Mouse (Mus musculus) thymus, postnatal 10 days (tissue): ENCODE results near the gene Lep.

Source experiments
- DNase-seq, 2 experiments: peaks; one replicate each; pipeline ENCODE4 v3.0.0; 2021; ENCODE audit warnings: low spot score in 2 of 2

The Lep gene

DNA sequence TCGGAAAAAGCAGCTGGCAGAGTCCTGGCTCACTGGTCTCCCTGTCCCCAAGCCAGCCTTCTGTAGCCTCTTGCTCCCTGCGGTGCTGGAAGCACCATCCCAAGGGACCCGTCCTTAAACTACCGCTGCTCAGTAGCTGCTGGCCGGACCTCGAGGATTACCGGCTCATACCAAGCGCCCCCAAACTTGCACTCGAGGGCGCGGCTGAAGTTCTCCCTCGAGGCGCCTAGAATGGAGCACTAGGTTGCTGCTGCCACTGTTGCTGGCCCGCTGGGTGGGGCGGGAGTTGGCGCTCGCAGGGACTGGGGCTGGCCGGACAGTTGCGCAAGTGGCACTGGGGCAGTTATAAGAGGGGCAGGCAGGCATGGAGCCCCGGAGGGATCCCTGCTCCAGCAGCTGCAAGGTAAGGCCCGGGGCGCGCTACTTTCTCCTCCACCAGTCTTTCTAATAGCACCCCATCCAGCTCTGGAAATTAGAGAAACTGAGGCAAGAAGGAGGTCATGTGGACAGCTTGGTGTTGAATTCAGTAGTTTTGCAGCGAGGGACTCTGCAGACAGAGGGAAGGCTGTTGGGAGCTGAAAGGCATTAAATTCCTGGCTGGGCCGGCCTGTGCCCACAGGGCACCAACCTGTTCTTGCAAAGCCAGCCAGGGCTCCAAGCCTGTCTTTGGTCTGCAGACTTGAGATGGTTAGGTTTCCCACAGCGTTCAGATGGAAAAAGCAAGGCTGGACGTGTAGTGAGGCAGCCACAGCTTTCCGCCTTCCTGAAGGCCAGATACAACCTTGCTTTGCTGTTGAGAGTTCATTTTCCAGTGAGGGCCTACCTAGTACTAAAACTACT lies at the start of gene Lep:
Gene Lep (plus strand): TSS at position 375 of the 840 bp plus-strand sequence.
- DNase-seq: no peak

DNA sequence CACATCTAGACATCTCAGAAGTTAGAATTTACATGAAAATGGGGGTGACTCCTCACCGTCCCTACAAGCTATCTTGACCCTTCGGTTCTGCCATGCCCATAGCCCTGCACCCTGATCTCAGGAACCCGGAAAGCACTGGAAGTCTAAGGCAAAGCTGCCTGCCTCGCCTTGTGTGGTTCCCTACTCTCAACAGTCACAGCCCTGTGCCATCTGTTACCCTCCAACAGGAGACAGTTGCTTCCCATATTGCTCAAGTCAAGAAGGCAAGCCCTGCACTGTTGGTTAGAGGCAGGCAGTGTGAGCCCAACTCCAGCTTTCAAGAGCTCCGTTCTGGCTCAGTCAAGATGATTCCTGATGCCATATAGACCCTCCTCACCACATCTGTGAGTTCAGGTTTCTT lies 48.4 kb upstream of the Lep start:
- DNase-seq: no peak

DNA sequence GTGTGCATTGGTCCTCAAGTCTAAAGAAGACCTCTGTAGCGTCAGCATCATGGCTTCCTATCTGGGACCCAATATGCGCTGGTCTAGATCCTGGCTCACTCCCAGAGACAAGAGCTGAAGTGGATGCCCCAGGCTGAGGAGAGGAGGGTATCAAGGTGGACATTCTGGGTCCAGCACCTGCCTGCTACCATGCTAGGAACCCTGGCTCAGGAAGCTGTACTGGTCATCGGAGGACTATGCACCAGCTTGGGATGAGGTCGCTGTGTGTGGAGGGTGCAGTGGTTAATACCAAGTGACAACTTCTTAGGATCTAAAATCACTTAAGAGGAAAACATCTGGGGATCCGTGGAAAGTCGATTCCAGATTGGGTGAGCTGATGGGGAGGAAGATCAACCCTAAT lies 46.8 kb upstream of the Lep start:
- no peak for DNase-seq

DNA sequence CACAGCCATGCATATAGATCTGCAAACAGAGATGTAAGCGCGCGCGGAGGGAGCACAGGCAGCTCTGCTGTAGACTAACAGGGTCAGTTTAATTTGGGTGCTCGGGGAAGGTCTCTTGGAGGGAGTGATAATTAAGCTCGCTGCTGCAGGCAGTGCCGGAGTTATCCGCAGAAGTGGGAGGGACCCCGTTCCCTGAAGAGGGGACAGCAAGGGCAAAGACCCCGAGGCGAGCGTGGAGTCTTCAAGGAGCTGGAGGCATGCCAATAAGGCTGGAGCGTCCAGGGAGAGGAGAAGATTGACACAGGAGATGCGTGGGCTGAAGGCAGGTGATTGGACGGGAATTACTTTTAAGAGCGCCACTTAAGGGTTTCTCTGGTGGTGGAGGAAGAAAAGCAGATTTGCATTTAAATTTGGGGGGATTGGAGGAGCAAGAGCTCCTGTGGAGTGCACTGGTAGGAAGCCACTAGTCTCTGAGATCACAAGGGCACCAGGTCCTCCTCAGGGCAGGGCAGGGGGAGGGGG lies 43.1 kb upstream of the Lep start:
- no peak for DNase-seq

DNA sequence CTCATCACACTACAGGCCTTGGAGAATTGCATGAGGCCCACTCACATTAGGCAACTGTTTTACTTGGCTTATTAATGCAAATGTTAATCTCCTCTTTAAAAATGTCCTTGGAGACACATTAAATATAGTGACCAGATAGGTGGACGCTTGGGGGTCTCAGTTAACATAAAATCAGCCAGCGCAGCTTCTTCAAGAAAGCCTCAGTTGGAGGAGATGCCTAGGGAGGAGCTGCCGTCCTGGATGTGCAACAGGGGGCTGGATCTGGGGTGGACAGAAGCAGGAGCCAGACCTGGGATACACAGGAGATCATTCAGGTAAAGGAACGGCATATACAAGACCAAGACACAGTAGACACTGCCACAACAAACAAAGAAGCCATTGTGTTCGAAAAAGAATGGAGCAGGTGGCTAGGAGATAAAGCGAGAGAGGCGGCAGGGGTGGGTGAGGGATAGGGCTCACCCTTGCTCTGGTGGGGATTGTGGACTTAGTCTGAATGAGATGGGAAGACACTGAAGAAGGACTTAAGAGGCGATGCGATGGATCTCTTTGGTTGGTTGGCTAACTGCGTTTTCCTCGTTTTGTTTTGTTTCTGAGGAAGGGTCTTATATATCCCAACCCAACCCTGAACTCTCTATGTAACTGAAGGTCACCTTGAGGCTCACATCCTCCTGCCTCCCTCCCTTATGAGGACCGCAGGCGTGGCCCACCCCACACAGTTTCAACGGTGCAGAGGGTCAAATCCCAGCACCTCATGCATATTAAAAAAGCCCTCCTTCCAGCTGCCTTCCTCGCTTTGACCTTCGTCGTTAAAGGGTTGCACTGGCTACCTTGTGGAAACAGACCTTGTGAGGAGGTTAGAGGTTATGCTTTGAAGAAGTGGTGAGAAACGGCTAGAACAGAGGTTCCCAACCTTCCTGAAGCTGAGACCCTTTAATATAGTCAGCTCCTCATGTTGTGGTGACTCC lies 40.0 kb upstream of the Lep start:
- no peak for DNase-seq

DNA sequence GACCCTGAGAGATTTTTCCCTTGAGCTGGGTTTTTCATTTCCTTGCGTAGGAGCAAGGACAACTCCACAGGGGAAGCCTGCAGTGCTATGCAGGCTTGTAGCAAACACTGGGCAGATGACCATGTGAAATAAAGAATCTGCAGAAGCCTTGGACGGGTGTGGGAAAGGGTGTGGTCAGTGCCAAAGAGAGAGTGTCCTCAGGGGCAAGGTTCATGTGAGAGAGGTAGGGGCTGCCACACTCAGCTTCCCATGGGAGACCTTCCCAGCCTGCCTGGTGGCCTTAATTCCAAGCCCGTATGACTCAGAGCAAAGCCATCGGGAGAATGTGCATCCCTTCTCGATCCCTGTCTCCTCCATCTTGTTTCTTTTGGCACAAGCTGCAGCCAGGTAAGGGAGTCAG lies 39.1 kb upstream of the Lep start:
- no peak for DNase-seq

DNA sequence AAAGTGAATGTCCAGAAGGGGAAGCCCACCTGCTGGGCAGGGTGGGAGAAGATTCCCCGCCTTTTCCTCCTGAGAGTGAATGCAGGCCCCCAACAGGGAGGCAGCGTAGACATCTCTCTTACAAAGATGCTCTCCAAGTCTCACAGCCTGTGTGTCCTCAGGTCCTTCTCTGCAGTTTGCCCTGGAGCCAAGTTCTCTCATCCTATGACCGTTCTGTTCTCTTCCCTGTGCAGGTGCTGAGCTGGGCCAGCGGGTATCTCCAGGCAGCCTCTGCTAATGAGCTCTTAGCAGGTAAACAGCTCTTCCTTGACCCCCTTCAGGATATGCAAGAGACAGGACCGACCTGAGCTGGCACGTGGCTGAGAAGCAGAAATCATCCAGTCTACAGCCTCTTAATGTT lies 38.5 kb upstream of the Lep start:
- DNase-seq: no peak

DNA sequence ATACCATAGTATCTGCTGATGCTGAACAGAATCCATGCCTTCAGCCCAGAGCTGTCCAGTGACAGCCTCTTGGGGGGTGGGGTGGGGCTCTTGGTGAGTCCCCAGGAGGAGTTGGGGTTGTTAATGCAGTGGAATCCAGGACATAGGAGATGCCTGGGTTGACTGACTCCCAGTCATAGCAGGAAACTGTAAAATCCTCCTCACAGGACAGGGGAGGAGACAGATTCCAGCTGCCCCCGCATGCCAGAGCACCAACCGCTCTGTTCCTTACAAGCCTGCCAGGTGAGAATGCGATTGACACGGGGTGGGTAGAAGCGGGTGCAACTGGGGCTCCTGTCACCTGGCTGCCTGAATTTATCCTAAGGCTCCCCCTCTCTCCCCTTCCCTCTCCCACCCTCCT lies 37.9 kb upstream of the Lep start:
- no peak for DNase-seq

DNA sequence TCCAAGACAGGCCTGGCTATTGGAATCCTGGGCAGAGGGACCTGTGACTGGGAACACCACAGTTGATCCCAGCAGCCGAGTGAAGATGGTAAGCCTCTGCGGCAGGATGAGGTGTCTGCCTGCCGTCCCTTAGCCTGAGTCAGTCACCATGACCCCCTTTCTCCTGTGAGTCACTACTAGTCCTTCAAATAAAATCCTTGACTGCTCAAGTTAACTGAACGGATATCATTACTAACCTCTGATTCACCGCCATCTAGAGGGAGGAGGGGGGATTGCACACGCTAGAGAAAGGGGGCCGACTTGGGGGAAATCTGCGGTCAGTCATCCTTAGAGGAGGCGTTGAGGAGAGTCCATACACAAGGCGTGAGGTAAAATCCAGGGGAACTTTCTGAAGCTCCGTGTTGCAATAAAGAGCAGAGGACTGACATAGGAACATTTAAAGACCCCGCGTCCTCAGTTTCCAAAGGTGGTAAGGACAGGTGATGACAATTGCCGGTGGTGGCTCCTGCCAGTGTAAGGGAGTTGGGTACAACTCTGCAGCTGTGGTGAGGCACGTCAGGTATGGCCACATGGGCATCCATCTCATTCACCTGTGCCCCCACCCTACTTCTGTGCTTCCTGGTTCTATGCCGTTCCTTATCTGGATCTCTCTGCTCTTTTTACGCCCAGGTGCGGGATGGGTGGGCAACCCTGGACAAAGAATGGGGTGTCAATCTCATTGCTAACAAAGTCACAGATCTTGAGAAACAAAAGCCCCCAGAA lies 36.6 kb upstream of the Lep start:
- DNase-seq: peak in 1 of 2 experiments; percentile 58

DNA sequence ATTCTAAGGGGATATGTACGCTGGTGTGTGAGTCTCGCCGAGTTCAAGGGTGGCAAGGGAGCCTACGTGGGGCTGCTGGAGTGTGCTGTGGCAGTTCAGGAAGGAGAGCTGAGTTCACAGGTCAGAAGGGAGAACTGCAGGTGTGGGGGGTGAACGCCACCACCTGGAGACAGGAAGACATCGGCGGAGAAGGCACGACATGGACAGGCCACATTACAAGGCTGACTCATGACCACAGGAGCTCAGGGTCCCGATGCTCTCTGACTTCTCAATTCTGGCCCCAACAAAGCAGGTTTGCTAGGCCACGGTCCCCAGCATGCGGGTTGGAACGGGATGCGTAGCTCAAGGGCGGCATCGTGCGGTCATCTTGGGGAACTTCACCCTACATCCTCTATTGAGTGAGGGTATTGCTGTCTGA lies 36.0 kb upstream of the Lep start:
- peak; percentile 14 to 62 for DNase-seq

DNA sequence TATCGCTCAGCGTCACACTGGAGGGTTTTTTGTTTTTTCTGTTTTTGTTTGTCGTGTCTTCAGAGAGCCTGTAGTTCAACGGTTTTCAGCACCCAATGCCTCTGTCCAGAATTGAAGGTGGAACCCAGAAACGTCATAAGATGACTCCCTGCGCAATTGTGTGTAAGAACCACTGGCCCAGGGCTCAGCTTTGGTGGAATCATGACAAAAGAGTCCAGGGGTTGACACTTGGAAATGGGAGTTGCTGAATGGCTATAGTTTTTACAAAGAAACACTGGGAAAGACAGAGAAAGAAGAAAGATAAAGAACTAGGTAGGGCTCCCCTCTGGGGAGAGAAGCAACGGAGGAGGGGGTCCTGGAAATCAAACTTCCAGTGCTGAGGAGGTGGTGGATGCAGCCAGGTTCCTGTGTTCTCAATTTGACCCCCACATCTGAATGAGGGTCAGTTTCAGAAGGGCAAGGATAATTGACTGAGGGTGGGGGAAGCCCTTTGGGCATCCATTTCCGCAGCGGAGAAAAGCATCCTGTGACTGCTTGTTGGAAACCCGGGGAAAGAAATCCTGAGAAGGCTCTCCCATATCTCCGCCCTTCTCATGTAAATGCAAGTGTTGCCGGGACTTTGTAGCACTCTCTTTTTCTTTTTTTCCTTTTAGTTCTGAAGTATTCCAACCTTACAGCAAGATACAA lies 34.1 kb upstream of the Lep start:
- no peak for DNase-seq

DNA sequence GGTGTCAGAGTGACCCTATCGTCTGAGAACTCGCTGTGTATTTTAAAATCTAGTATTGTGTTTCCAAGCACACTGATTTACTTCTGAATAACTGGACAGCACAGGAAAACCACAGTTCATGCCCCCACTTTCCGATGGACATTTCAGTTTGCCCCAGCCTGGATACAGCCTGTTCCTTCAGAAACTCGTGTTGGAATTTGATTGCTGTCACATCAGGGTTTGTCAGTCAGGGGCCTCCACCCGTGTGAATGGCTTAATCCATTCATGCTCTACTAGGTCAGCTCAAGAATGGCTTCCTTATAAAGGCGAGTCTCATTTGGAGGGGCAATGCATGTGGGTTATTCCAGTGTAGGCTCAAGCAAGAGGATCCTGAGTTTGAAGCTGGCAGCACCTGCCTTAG lies 33.3 kb upstream of the Lep start:
- no peak for DNase-seq

DNA sequence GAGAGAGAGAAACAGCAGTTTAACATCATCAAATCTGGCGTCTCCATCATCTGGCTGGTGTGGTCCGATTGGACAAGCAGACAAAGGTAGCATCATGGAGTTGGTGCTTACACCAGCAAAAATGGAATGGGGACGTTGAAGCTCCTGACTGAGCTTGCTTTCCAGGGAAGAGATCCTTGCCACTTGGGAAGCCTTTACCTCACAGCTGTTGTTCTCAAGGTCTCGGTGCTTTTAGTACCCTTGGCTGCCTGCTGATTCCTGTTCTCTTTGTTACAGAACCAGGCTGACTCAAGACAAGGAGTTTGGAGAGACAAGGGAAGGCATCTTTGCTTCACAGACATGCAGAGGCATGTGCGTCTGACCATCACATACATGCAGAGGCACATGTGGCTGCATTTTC lies 31.9 kb upstream of the Lep start:
- no peak for DNase-seq

DNA sequence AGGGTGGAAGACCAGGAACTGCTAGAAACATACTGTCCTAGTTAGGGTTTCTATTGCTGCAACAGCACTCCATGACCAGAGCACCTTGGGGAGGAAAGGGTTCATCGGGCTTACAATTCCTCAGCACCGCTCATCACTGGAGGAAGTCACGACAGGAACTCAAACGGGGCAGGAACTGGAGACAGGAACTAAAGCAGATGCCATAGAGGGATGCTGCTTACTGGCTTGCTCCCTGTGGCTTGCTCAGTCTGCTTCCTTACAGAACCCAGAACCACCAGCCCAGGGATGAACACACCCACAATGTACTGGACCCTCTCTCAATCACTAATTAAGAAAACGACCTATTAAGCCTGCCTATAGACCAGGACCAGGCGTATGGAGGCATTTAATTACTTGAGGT lies 30.5 kb upstream of the Lep start:
- no peak for DNase-seq

DNA sequence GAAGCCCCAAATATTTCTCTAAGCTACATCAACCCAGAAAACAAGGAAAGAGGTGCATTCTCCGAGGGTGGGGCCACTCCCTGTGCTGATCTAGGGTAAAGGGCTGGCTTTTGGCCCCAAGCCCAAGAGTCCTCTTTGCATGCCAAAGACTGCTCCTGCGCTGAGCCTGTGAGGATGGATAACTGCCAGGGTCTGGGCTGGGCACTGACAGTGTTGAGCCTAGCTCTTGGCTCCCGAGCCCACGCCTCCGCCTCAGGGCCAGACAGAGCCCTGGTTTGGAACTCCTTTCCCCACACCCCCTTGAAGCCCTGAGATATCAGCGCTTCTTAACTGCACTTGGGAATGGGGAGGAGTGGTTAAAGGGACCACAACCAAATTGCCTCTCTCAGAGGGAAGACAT lies 28.8 kb upstream of the Lep start:
- DNase-seq: no peak

DNA sequence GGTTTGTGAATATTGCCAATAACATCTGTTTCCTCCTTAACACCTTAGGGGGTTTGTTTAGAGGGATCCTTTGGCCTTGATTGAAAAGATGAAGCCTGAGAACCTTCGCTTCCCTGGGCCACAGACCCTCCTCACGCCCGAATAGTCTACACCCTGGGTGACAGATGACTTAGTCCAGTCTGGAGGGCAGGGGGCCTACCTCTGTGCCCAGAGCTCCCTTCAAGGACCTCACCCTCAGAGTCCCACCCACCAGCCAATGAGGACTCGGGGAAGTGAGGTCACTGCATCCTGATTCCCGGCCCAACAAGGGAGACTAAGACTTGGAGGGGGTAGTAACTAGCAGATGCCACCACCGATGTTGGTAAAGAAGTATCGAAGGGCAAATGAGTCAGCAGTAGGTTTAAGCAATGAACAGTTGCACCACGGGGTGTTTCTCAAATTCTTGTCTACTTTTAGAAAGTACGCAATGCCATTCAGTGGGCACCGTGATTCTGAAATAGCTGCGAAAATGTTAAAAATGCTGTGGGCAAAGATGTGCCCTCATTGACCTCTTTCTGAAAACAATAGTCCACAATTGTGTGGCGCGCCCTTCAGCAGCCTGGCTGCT lies 28.2 kb upstream of the Lep start:
- no peak for DNase-seq

DNA sequence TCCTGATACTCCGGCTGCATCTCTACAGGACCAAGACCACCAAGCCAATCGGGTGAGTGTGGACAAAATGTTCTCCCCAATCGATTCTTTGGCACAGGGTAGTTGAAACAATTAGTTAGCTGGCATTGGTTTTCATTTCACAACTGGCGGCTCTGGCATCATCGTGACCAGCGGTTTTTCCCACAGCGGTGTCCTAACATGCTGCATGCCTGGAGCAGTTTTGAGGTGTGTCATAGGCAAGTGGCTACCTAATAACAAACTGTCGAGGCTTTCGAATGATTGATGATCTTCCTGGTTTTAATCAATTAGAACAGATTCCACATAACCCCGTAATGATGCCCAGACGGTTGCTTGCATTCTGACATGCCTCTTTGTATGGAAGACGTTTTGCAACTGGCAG lies 27.6 kb upstream of the Lep start:
- DNase-seq: no peak

DNA sequence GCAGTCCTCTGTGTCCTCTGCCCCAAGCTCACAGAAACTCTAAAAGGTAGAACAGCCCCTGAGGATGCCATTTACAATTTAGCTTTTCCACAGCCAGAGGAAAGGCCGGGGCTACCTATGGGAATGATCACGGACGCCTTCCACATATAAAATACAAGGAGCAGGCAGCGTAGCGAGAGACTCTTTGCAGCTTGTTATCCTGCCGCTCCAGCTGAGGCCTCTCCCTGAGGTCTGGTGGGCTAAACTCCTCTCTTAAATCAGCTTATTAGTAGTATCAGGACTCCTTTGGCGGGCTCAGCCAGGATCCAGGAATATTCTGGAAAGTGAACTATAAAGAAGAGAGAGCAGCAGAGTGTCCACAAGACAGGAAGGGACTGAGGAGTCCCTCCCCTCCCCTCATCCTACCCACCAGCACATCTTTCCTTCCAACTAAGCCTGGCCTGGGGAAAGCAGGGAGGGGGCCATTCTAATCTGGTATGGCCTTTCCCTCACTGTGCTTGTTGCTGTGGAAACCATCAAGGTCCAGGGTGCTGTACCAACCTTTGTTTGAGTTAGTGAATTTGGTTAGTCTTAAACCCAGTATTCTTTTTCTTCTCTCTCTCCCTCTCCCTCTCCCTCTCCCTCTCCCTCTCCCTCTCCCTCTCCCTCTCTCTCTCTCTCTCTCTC lies 25.9 kb upstream of the Lep start:
- no peak for DNase-seq

DNA sequence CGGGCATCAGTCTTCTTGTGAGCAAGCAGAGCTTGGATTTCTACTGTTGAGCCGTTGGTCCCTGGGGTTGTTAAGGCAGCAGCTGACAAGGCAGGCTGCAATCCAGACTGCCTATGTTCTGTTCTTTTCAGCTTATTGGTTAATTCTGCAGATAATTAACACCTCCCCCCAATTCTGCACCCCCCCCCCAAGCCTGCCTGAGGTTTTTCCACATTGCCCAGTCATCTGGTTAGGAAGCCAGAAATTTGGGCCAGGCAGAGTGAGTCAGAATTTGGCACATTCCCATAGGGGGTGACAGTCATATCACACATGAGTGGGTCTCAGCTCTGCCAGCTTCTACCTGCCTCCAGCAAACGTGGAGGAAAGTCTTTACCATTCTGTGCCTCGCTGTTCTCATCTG lies 23.3 kb upstream of the Lep start:
- DNase-seq: no peak

DNA sequence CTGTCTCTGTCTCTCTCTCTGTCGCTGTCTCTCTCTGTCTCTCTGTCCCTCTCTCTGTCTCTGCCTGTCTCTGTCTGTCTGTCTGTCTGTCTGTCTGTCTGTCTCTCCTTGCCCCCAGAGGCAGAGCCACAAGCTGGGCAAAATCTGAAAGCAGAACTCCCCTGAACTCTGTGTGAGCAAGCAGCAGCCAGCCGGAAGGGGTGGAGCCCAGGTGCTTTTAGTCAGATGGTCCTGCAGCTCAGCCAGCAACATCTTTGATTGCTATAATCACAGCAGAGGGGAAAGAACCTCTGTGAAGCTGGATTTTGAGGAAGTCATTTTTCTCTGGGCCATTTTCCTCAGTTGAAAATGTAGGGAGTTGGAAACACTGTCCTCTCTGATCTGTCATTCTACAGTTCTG lies 19.8 kb upstream of the Lep start:
- DNase-seq: no peak
